In the genomic region with DNA sequence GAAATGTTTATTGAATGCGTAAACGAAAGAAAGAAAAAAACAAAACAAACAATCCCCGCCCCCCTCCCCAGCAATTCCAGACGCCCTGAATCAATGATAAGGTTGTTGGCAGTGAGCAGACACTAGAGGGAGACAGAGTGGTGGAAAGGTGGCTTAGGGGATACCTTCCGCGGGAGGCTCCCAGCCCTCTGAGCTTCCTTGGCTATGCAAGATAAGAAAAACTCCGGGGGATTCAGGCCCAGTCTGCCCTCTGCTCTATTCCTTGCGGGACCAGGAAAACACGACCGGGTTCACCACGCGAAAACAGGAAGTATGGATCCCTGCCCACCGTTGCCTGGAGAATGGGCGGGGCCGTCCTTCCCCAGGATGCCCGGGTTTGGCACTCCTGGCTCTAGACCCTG, we compare ENCODE assay signal across 8 mouse cellular contexts. TPM values are rescaled to one million over a fixed set of nuclear protein-coding genes. Genes with fewer than 3 reads are reported as not detected.
A peak's percentile ranks its signal among the peaks of the same experiment; 100 is the strongest.
DNase-seq lines count a peak whose midpoint lies in the region; ATAC-seq and TF ChIP-seq lines count a peak whose summit lies in the region.

No protein-coding gene starts in this region.

- TF ChIP-seq POLR2A in bone marrow, adult 2 months (IDR thresholded peaks at IDR 0.05; ENCODE audit: borderline replicate concordance, control insufficient read depth, low read depth, low read length): no peak

- ATAC-seq in forebrain, embryonic 13.5 days: peak; percentile 35
- no peak for ATAC-seq in limb, embryonic 12.5 days (ENCODE audit: insufficient number of reproducible peaks, insufficient read depth, low FRiP score, low TSS enrichment, low read depth)
- no peak for ATAC-seq in midbrain, embryonic 12.5 days (ENCODE audit: low FRiP score, low read depth)

- no peak overlapping the region for H3K4me3 ChIP-seq in bone marrow, adult 2 months (replicated peaks; ENCODE audit: control insufficient read depth, low read depth, low read length)
- H3K4me3 ChIP-seq in forebrain, embryonic 13.5 days: peak overlapping the region; percentile 39
- peak overlapping the region; percentile 49 for H3K4me3 ChIP-seq in hindbrain, embryonic 10.5 days
- H3K4me3 ChIP-seq in limb, embryonic 12.5 days (replicated peaks): peak overlapping the region; percentile 41
- peak overlapping the region; percentile 36 for H3K4me3 ChIP-seq in midbrain, embryonic 12.5 days

- intact Hi-C loops in left cerebral cortex, postnatal 36 days (cut with DNase I): loop anchor here (2.0 kb wide), 1 partner anchor 183 kb away; no protein-coding TSS in a partner anchor

- 2% methylated on average over 16 of the region's 16 CpGs for WGBS in bone marrow, adult 2 months
- WGBS in forebrain, embryonic 13.5 days: 1% methylated on average over 16 of the region's 16 CpGs
- 2% methylated on average over 16 of the region's 16 CpGs for WGBS in hindbrain, embryonic 10.5 days
- WGBS in limb, embryonic 12.5 days: under 1% methylated on average over 16 of the region's 16 CpGs
- under 1% methylated on average over 16 of the region's 16 CpGs for whole genome bisulfite sequencing in midbrain, embryonic 12.5 days

- H3K9me3 ChIP-seq in forebrain, embryonic 13.5 days (replicated peaks): no peaks in the 10 kb centered on the region
- H3K9me3 ChIP-seq in hindbrain, embryonic 10.5 days: no peaks in the 10 kb centered on the region
- no peaks in the 10 kb centered on the region for H3K9me3 ChIP-seq in limb, embryonic 12.5 days
- H3K9me3 ChIP-seq in midbrain, embryonic 12.5 days: no peaks in the 10 kb centered on the region

- H3K4me1 ChIP-seq in bone marrow, adult 2 months (ENCODE audit: control insufficient read depth, insufficient read depth, low read length): no peaks in the 10 kb centered on the region; the same call in 1 of the 2 replicates
- H3K4me1 ChIP-seq in forebrain, embryonic 13.5 days: peaks cover 19% of the 10 kb centered on the region; the same call in 1 of the 2 replicates
- peaks cover 27% of the 10 kb centered on the region for H3K4me1 ChIP-seq in hindbrain, embryonic 10.5 days (replicated peaks)
- H3K4me1 ChIP-seq in limb, embryonic 12.5 days (replicated peaks): peaks cover 22% of the 10 kb centered on the region; the same call in 1 of the 2 replicates
- H3K4me1 ChIP-seq in midbrain, embryonic 12.5 days: peaks cover 15% of the 10 kb centered on the region

- H3K27me3 ChIP-seq in forebrain, embryonic 13.5 days: peaks cover 9% of the 10 kb centered on the region
- peaks cover 24% of the 10 kb centered on the region for H3K27me3 ChIP-seq in hindbrain, embryonic 10.5 days (ENCODE audit: insufficient read depth, poor library complexity, severe bottlenecking)
- peaks cover 27% of the 10 kb centered on the region for H3K27me3 ChIP-seq in limb, embryonic 12.5 days
- peaks cover 7% of the 10 kb centered on the region; the same call in 1 of the 2 replicates for H3K27me3 ChIP-seq in midbrain, embryonic 12.5 days

- H3K4me2 ChIP-seq in forebrain, embryonic 13.5 days: peak overlapping the region; percentile 63
- H3K4me2 ChIP-seq in limb, embryonic 12.5 days: peak overlapping the region; percentile 58
- peak overlapping the region; percentile 54 for H3K4me2 ChIP-seq in midbrain, embryonic 12.5 days (replicated peaks)

- no peak overlapping the region for H3K27ac ChIP-seq in bone marrow, adult 2 months (ENCODE audit: control insufficient read depth, insufficient read depth, low read depth, low read length, poor library complexity)
- no peak overlapping the region for H3K27ac ChIP-seq in forebrain, embryonic 13.5 days
- H3K27ac ChIP-seq in hindbrain, embryonic 10.5 days: peak overlapping the region; percentile 64; the same call in 1 of the 2 replicates
- no peak overlapping the region for H3K27ac ChIP-seq in limb, embryonic 12.5 days
- H3K27ac ChIP-seq in midbrain, embryonic 12.5 days (replicated peaks): no peak overlapping the region

- TF ChIP-seq CTCF in bone marrow, adult 2 months (IDR thresholded peaks at IDR 0.05; ENCODE audit: control insufficient read depth, insufficient read depth, low read length): peak; percentile 51

- H3K9ac ChIP-seq in forebrain, embryonic 13.5 days: peak overlapping the region; percentile 49
- peak overlapping the region; percentile 47 for H3K9ac ChIP-seq in limb, embryonic 12.5 days (replicated peaks)
- H3K9ac ChIP-seq in midbrain, embryonic 12.5 days (replicated peaks): peak overlapping the region; percentile 37; the same call in 1 of the 2 replicates

- DNase-seq in left cerebral cortex, adult 18-20 months (ENCODE audit: low spot score in 2 of 2): peak; percentile 47 to 62
- DNase-seq in left cerebral cortex, postnatal 36 days (ENCODE audit: low spot score in 2 of 2): no peak
- DNase-seq in hindbrain, embryonic 10.5 days (ENCODE audit: low spot score): peak; percentile 63
- peak; percentile 58 for DNase-seq in thymus, postnatal 14 days

- H3K36me3 ChIP-seq in forebrain, embryonic 13.5 days (ENCODE audit: poor library complexity, severe bottlenecking): no peaks in the 10 kb centered on the region
- no peaks in the 10 kb centered on the region for H3K36me3 ChIP-seq in hindbrain, embryonic 10.5 days
- H3K36me3 ChIP-seq in limb, embryonic 12.5 days: no peaks in the 10 kb centered on the region
- H3K36me3 ChIP-seq in midbrain, embryonic 12.5 days: no peaks in the 10 kb centered on the region

RNA-seq across cellular contexts. Expression of gene Hspb1, which starts 9.9 kb away (rescaled TPM):
- total RNA-seq in left cerebral cortex, adult 18-20 months (2021): 10 to 100 TPM; 16.5 to 31.4 TPM
- total RNA-seq in left cerebral cortex, postnatal 36 days (2021): 10 to 100 TPM; 11.6 to 24.2 TPM
- polyA plus RNA-seq in bone marrow, adult 2 months (2011; ENCODE audit: insufficient read depth, insufficient read length, low replicate concordance, missing spikeins): 1.5 and 71.0 TPM in 2 replicates
- 3.9 and 4.3 TPM in 2 replicates for polyA plus RNA-seq in forebrain, embryonic 13.5 days (2015; fragmentation: Nextera tagmentation; extraction: Ambion mirVana)
- 10.6 and 24.0 TPM in 2 replicates for polyA plus RNA-seq in hindbrain, embryonic 10.5 days (2016; fragmentation: Nextera tagmentation; extraction: Ambion mirVana)
- 59.6 and 66.8 TPM in 2 replicates for polyA plus RNA-seq in limb, embryonic 12.5 days (2016; fragmentation: Nextera tagmentation; extraction: Ambion mirVana)
- 15.7 and 20.3 TPM in 2 replicates for polyA plus RNA-seq in midbrain, embryonic 12.5 days (2016; fragmentation: Nextera tagmentation; extraction: Ambion mirVana)

RNA-seq across cellular contexts. Expression of gene Ywhag, which starts 56.6 kb away (rescaled TPM):
- total RNA-seq in left cerebral cortex, adult 18-20 months (2021): 1,000 to 10,000 TPM; 1,157 to 1,215 TPM
- total RNA-seq in left cerebral cortex, postnatal 36 days (2021): 1,000 to 10,000 TPM; 1,175 to 1,315 TPM
- polyA plus RNA-seq in bone marrow, adult 2 months (2011; ENCODE audit: insufficient read depth, insufficient read length, low replicate concordance, missing spikeins): 26.9 and 58.1 TPM in 2 replicates
- polyA plus RNA-seq in forebrain, embryonic 13.5 days (2015; fragmentation: Nextera tagmentation; extraction: Ambion mirVana): 424 and 485 TPM in 2 replicates
- 274 and 348 TPM in 2 replicates for polyA plus RNA-seq in hindbrain, embryonic 10.5 days (2016; fragmentation: Nextera tagmentation; extraction: Ambion mirVana)
- polyA plus RNA-seq in limb, embryonic 12.5 days (2016; fragmentation: Nextera tagmentation; extraction: Ambion mirVana): 180 and 182 TPM in 2 replicates
- polyA plus RNA-seq in midbrain, embryonic 12.5 days (2016; fragmentation: Nextera tagmentation; extraction: Ambion mirVana): 457 and 466 TPM in 2 replicates

Comparison
In these comparisons a context has a peak if more than half of its experiments do, and no peak if none do; other contexts are left out.
1. DNase-seq: peak in left cerebral cortex, adult 18-20 months (2 of 2), hindbrain, embryonic 10.5 days (single experiment) and thymus, postnatal 14 days (single experiment); none in left cerebral cortex, postnatal 36 days (0 of 2).
2. Peak in every context shown above with its lines, with median percentiles within 50 percentile points of each other: H3K4me2 ChIP-seq and H3K9ac ChIP-seq.